Mouse (Mus musculus): Measurements from ENCODE around the gene Slc43a1.

DNA sequence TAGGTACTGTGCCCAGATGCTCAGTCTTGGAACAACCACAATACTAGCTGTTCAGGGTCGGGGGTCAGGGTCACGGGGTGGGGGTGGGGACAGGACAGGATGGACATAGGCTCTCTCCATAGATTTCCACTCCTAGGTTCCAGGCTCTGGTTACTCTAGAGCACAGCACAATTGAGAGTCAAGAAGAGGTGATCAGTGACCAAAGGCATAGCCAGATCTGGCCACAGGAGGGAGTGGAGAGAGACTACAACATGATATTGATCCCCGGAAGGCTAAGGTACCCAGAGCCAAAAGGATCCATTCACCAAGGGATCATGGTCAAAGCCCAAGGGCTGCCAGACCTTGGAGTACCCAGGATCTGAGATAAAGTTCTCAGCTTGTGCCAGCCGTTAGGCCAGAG, 46.0 kb downstream of the Slc43a1 start:
- TF ChIP-seq POLR2A (IDR thresholded peaks at IDR 0.05; ENCODE audit: low read depth, low read length): no peak
- TF ChIP-seq CTCF (conservative IDR thresholded peaks at IDR 0.05; ENCODE audit: insufficient read depth, insufficient read length, low read depth, low read length): no peak; the same call in 1 of the 2 replicates
